Mouse (Mus musculus) spleen, postnatal 10 days (tissue): ENCODE results near the gene Srrd.
A peak's percentile ranks its signal among the peaks of the same experiment; 100 is the strongest.

Experiments
- DNase-seq, 2 experiments: peaks; one replicate each; pipeline ENCODE4 v3.0.0; 2021 to 2022; ENCODE audit warnings: low spot score in 2 of 2

Srrd gene

DNA sequence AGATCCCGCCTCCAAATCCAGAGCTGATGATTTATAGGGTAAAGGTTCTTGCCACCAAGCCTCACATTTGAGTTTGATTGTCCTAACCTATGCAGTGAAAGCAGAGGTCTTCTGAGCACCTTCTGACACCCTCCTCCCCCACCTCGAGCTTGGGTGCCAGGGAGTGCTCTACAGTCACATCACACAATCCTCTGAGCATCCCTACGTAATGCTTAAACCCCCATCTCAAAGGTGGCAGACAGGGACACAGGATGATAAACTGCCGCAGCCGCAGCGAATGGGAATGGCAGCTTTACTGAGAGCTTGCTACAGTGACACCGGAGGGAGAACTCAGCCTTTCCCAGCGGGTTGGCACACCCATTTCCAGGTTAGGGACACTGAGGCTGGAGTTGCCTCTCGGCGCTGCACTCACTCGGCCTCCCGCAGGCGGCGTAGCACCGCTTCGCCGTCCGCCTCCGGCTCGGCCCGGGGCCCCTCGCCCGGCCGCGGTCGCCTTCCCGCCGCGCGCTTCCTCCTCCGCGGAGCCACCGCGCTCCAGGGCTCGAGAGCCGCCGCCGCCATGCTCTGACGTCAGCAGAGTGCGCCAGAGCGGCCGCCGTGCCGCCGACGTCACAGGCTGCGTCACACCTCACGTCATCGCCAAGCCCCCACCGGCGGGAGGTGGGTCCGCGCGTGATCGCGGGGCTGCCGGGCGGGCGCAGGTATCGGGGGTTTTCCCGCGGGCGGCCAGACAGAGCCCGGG, at the start of gene Srrd, which contains the start of gene Hps4:
Gene Srrd, minus strand, starts transcription at position 578 of the 742 bp plus-strand sequence.
Gene Hps4, plus strand, starts transcription at position 621 of the 742 bp plus-strand sequence.
- peak; percentile 89 for DNase-seq

DNA sequence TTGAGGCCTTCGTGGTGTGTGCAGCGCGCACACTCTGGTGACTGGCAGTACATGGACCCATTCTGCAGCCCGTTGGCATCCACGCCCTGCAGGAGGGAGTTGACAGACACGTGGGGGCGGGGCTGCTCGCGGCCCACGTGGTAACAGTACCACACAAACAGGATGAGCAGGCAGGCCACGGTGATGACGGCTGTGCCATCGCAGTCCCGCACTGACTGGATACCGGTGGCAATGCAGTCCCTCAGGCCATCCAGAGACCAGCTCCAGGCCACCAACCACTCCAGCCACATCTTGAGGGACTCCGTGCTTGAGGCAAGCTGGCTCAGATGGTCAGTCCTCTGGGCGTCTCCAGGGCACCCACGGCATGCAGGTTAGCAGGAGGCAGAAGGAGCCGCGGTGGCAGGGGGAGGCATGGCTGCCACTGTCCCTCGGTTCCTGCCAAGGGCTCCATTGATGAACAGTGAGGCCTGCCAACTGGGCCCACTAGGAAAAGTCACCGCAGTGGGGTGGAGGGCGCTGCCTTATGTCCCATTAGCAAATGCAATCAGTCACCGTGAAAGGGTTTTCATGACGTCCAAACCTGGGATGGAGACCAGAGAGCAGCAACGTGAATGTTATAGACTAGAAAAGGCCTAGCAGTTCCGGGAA, 49.0 kb upstream of the Srrd start:
- no peak for DNase-seq

DNA sequence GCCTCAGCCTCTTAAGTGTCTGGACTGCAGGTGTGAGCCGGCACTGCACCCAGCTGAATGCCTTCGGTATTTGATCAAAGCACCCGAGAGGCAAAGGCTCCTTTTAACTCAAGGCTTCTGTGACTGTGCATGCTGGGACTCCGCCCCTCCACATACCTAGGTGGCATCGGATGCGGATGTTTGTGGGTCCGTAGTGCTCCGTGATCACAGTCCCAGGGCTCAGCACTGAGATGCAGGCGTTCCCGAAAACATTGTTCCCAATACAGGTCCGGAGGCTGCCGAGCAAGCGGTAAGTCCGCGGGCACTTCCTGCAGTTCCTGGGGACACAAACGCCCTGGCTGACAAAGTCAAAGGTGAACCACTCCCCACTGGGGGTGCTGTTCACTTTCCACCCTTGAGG, 48.2 kb upstream of the Srrd start:
- no peak for DNase-seq

DNA sequence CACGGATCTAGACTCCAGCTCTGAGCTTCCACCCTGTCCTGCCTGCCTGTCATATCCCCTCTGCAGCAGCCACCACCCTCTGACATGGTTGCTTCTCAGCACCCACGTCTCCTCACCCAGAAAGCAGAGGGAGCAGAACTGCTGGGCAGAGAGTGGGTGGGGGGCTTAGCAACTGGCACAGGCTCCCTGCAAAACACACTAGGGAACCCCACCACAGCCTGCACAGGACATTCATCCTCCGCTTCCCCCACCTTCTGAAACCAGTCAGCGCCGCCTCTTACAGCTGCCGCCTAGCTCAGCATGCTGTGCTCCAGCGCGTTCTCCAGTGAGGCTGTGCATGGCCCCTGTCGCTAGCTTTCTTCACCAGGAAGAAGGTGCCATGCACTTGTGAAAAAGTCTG, 46.5 kb upstream of the Srrd start:
- no peak for DNase-seq

DNA sequence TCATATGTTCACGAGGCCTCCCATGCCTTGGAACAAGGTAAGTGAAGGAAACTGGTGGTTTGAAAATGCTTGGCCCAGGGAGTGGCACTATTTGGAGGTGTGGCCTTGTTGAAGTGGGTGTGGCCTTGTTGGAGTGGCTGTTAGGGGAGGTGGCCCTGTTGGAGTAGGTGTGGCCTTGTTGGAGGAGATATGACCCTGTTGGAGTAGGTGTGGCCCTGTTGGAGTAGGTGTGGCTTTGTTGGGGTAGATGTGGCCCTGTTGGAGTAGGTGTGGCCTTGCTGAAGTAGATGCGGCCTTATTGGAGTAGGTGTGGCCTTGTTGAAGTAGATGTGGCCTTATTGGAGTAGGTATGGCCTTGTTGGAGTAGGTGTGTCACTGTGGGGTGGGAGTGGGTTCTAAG, 43.1 kb upstream of the Srrd start:
- peak in 1 of 2 experiments; percentile 49 for DNase-seq

DNA sequence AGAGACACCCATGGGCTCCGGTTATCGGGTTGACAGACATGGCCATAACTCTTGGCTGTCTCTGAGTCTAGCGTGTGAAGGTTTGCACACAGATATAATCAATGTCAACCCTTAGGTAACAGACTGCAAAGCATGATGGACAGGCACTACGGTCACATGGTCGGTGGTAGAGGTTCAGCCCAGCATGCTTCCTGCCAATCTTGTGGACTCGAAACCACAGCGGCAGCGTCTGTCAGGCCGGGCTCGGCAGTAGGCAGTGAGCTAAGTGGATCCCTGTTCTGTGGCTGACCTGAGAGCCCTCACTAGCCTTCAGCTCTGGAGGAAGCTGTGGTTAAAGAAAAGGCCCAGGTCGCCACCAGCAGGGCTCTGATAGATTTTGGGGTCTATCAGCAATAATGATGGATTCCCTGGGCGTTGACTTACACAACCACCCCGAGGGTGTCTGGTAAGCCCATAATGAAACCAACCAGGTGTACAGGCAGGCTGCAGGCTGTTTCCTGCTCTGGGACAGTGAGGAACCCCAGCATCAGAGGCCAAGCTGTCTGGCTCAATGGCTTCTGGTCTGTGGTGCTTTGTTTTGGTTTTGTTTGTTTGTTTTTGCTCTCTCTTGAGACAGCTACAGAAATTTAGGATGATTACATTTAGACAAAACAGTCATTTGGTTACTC, 42.1 kb upstream of the Srrd start:
- DNase-seq, result peak in 1 of 2 experiments; percentile 27

DNA sequence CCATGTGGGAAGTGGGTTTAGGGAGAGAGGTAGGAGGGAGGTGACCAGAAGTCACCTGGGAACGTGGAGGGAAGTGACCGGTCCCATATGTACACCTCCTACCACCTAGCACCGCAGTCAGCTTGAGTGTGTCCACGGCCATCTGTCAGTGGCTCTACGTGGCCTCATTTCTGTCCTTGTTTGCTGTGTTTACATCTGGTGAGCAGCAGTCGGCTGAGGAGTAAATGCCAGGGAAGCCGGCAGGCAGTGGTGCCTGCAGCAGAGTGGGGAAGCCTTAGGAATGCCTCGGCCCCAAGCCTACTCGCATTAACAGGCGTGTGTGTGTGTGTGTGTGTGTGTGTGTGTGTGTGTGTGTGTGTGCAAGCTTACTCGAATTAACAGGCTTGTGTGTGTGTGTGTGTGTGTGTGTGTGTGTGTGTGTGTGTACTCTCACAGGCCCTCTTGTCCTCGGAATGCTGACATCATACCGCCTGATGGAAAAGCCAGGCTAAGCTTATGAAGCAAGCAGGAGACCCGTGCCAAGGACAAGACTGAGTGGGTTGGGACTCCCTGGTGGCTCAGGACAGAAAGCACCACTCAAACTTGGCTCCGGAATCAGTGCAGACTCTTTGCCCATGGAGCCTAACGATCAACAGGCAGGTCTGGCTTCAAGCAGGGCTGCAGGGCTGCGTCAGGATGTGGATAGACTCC, 39.9 kb upstream of the Srrd start:
- no peak for DNase-seq

DNA sequence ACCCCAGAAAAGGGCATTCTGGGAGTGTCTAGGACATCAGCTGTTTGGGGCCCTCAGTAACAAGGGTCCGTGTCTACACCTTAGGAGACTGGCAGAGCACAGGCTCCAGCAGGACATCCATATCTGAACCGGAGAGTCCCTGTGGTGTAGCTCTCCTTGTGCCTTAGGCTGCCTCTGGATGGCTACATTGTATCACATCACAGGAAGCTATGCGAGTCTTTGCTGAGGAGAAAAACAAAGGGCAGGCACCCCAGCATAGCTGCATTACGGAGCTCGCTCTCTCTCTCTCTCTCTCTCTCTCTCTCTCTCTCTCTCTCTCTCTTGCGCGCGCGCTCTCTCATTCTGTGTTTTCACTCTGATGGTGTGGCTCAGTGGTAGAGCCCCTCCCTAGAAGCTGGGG, 39.2 kb upstream of the Srrd start:
- DNase-seq, result no peak

DNA sequence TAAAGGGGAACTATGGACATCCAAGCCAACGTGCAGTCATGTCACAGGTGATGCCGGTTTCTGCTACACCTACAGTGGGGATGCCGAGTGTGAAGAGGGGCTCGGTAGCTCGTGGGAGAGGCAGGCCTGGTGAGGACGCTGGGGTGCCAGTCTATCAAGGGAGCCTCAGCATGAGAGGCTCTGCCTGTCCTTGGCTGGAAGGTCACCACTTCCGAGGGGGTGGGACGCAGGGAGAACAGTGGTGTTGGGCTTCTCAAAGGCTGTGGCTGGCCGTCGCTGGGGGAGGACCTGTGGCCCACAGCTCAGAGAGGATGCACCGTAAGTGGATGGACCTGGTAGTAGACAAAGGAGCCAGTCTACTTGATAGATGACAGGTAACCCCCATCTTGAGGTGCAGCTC, 38.3 kb upstream of the Srrd start:
- DNase-seq, result no peak

DNA sequence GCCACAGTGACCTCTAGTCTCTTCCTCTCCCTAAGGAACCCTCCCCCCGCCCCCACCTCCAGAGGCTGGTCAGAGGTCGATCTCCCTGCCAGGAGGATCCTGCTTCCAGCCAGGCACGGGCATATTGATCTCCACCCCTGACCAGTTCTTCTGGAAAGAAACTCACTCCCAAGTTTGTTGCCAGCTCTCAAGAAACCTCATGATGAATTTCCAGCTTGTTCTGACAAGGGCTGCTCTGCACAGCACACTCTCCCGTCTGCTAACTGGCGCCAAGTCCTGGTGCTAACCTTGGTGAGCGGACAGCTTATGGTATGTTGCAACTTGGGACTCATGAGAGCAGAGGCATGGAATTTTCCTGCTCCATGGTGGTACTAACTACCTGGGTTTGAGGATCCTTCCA, 35.9 kb upstream of the Srrd start:
- DNase-seq, result no peak

DNA sequence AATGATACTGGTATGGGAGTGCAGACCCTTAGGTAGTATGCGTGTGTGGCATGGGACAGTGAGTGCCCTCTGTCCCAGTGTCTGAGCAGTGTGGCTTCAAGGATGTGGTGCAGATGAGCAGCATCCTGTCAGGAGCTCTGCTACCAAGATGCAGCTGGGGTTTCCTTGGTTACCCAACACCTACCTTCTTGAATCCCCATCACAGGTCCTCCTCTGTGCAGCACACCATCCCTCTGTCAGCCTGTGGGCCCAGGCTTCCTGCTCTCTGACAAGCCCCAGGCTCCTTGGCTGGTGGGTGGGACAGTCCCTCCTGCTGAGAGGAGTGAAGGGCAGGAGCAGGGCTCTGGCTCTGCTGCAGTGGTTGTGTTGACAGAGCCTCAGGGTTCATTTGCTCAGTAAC, 34.5 kb upstream of the Srrd start:
- no peak for DNase-seq

DNA sequence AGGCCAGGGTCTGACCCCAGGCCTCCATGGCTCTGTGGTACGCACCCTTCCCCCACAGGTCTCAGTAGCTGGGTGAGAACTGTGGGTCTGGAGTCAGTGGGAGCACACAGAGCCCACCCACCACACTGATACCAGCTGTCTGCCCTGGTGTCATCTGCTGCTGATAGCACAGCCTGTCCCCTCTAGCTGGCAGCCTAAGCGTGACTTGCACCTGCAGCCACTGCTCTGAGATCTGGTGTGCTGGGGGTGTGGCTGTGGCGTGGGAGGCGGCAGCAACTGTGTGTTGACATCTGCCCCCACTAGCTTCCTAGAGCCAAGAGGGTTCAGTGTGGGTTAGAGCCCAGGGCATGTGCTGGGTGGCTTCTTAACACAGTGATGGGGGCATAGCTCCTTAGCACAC, 33.3 kb upstream of the Srrd start:
- DNase-seq, result no peak

DNA sequence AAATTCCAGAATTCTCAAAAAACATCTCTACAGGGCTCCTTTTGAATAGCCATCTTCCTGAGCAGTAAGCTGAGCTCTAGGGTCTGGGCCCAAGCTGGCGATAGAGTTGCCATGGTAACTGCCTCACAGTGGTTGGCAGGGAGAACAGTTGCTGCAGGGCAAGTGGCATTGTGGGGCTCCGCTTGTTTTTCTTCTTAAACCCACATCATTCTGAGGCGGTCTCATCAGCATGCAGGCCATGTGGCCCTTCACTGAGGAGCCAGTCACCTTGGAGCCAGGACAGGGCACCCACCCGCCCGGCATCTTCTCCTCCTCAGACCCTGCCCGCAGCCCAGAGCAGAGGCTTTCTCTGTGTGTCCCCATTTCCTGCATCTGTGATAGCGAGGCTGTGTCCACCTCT, 29.1 kb upstream of the Srrd start:
- no peak for DNase-seq

DNA sequence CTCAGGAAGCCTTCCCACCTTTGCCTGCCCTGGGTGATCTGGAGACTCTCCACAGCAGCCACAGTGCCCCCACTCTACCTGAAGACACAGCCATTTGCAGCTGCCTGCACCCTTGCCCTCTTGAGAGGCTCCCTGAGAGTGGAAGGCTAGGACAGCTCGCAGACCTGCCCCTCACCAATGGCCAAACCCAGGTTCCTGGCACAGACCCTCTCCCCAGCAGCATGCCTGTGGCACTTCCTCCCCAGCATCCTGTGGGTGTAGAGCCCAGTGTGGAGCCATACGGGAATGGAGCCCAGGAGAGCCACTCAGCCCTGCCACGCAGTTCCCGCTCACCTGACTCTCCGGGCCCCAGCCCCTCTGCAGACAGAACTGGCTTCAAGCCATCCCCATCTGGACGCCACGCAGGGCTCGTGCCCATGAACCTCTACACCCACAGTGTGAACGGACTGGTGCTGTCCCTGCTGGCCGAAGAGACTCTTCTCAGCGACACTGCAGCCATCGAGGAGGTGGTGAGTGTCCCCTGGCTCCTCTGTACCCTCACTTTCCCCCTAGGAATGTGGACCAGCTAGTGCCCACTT, 27.5 kb upstream of the Srrd start:
- no peak for DNase-seq

DNA sequence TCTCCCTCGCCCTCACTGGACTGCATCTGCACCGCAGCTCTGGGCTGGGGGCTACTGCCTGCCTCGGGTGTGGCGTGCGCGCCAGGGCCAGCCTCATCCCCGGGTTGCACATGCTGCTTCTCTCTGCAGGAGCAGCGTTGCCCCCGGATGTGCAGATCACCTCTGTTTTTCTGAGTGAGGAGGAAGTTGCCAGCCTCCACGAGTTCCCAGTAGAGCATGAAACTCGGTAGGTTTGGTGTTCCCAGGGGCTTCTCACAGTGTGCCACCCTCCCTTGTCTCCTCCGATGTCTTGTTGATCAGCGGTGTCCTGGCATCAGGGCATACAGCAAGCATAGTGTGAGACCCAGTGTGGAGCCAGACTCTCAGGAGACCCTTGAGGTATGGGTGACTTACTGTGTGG, 26.5 kb upstream of the Srrd start:
- no peak for DNase-seq

DNA sequence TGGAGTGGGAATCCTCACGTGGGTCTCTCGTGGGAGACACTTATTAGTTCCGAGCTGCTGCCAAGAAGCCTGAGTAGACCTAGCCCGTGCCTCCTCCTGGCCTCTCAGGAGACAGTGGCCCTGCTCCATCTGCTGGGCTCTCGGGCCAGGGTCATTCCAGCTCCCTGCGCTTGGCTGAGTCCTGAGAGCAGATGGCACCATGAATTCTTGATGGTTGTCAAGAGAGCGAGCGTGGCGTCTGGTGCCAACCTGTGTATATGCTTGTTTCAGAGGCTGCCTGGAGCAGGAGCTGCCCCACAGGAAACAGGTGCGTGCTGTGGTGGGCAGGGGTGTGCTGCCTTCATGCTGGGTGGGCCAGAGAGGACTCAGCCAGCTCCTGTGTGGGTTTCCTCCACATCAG, 25.8 kb upstream of the Srrd start:
- no peak for DNase-seq

DNA sequence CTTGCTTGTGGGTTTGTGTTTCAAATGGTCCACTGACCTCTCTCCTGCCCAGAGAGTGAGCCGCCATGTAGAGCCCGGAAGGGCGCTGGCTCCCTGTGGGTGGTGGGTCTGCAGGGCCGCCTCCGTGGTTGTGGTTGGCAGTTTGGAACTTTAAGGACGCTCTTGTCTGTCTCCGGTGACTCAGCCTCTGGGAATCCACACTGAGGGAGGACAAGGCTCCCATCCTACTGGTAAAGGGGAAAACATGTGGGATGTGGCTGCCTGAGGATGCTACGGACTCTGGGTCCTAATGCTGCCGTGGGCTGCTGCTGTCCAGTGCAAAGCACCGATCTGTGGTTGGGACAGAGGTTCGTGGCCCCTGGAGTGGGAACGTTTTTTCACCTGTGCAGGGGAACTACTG, 25.1 kb upstream of the Srrd start:
- DNase-seq, result no peak

DNA sequence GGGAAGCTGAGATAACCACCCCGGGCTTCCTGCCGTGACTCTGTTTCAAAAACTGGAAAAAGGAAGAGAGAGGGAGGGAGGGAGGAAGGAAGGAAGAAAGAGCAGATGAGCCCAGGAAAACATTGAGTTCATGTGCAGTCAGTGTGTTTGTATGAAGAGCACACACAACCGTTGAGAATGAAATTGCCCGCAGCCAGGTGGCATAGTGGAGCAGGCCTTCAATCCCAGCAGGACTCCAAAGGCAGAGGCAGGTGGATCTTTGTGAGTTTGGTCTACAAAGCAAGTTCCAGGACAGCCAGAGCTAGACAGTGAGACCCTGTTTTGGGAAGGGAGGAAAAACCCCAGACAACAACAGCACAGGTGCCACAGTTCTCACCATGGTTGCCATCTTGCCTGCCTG, 24.5 kb upstream of the Srrd start:
- no peak for DNase-seq

DNA sequence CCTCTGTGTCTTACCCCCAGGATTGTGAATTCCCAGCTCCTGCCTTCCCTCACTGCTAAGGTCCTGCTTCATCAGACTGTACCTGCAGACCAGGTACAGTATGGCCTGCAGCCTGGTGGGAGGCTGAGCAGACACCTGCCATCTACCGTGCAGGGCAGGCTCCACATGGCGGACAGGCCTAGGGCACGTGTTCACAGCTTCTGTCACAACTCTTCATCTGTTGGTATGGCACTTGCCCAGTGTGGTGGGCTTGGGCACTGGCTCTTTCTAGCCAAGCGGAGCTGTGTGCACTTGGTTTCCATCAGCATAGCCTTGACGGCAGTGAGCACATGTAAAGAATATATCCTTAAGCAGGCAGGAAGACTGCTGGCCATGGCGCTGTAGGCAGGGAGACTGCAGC, 24.0 kb upstream of the Srrd start:
- DNase-seq, result no peak

DNA sequence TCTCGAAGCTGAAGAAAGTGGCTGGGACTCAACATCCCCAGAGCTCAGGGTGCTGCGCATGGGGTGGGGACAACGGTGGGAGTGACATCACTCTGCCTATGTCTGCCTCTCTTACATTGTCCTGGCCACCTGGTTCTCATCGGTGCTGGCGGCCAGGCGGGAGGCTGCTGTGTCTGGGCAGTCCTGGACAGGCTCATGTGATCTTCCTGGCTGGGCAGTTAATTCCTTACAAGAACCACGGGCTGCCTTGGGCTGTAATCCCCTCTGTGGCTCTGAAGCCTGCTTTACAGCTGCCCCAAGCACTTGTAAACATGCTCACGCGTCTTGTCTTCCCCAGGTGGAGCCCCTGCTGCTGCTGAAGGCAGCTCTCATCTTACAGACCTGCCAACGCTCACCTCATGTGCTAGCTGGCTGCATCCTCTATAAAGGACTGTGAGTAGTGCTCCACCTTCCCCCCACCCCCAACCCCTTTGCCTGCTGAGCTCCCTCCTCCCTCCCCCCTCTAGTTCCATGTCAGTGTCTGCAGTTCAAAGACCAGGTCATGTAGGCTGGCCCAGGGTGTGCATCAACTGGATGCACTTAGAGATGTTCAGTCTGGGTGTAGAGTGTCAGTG, 21.5 kb upstream of the Srrd start:
- DNase-seq, result no peak

DNA sequence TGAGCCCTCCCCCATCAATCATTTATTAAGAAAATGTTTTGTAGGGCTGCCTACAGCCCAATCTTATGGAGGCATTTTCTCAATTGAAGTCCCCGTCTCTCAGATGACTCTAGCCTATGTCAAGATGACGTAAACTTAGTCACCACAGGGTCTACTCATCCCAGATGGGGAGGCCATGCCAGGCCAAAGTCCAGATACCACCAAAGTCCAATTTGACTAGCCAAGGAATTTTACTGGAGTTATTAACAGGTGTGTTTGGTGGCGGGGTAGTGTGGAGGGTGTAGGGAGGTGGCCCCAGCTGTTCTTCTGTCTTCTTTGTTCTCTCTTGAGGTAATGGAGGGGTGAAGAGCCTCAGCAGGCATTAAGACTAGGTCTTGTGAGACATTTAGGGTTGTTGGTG, 17.2 kb upstream of the Srrd start:
- no peak for DNase-seq

DNA sequence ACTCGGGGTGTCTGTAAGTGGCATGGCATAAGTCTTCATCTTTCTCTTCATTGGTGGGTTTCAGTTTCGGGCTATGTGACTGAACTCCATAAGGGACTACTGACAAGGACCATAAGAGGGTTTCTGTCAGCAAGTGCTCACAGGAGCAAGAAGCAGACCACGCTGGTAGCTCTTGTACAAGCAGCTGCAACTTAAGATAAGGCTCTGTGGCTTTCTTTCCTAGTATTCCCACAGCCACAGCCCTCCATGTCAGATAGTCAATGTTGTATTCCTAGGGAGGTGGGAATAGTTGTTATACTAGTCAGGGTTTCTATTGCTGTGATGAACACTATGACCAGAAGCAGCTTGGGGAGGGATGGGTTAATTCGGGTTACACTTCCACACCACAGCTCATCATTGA, 16.7 kb upstream of the Srrd start:
- no peak for DNase-seq
